In the genomic region with DNA sequence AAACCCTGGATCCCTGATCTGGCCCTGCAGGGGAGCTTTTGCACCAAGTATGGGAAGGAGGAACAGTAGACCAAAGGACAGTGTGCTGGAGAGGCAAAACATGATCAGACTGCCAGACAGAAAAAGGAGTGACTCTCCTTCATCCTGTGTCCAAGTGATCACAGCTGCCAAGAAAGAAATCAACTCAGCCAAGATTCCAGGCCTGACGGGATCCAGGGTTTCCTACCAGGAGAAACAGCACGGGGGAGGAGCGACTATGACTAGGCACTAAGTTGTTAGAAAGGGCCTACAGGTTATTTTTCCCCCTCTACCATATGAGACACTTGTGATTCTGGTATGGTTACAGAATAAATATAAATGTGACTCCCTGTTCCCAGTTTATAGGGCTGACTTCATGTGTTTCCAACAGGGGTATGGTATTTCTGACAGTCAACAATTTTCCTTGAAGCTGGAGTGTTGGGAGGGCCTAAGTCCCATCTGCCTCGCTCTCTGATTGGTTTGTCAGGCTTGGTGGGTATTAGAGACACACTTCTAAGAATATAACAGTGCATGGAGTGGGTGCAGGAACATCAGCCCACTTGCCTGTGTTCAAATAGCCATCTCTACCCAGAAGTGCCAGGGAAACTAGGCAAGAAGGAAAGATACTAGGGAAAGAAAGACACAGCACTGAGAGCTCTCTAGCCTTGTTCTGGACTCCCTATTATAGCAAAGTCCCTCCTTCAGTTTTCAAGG, we compare ENCODE assay signal across 10 mouse cellular contexts.
DNase-seq lines count a peak whose midpoint lies in the region; ATAC-seq and TF ChIP-seq lines count a peak whose summit lies in the region.
"Had no signal": no experiment of that assay in that cellular context is flagged by ENCODE, and none has a peak within 500 bp of the region (broad histone marks: within the 10 kb centered on the region; RNA-seq: fewer than 3 reads in every experiment).

No protein-coding gene starts in this region.

- H3K27ac ChIP-seq in heart, embryonic 12.5 days (ENCODE audit: poor library complexity, severe bottlenecking): no peak overlapping the region
- no peak overlapping the region for H3K27ac ChIP-seq in intestine, postnatal 0 days (ENCODE audit: low read depth, low read length)
- H3K27ac ChIP-seq: hindbrain, embryonic 12.5 days; macrophage; neural tube, embryonic 12.5 days had no signal

- no peaks in the 10 kb centered on the region for H3K9me3 ChIP-seq in heart, embryonic 12.5 days (replicated peaks)
- no peaks in the 10 kb centered on the region for H3K9me3 ChIP-seq in intestine, postnatal 0 days (ENCODE audit: control insufficient read depth)
- H3K9me3 ChIP-seq: hindbrain, embryonic 12.5 days; neural tube, embryonic 12.5 days had no signal

- WGBS in heart, embryonic 12.5 days: 53% methylated on average over 4 of the region's 4 CpGs
- 79% methylated on average over 4 of the region's 4 CpGs for WGBS in intestine, postnatal 0 days

- no peaks in the 10 kb centered on the region for H3K36me3 ChIP-seq in heart, embryonic 12.5 days
- no peaks in the 10 kb centered on the region for H3K36me3 ChIP-seq in intestine, postnatal 0 days (ENCODE audit: control insufficient read depth, insufficient read depth)
- H3K36me3 ChIP-seq: hindbrain, embryonic 12.5 days; neural tube, embryonic 12.5 days had no signal

- no peak for ATAC-seq in heart, embryonic 12.5 days (ENCODE audit: insufficient number of reproducible peaks, low FRiP score)
- ATAC-seq in intestine, postnatal 0 days: no peak

- peaks cover 24% of the 10 kb centered on the region for H3K4me1 ChIP-seq in heart, embryonic 12.5 days (replicated peaks)
- H3K4me1 ChIP-seq in intestine, postnatal 0 days (replicated peaks; ENCODE audit: control insufficient read depth, insufficient read depth, low read length): no peaks in the 10 kb centered on the region

- TF ChIP-seq CTCF in intestine, postnatal 0 days (IDR thresholded peaks at IDR 0.05; ENCODE audit: low read depth): no peak

- peak; percentile 71 for DNase-seq in heart, adult 8-10 months (ENCODE audit: low spot score)
- DNase-seq in urinary bladder, postnatal 14 days (ENCODE audit: low spot score): peak; percentile 18
- DNase-seq in urinary bladder, postnatal 10 days (ENCODE audit: low spot score): no peak
- DNase-seq in heart, postnatal 10 days: peak; percentile 49 to 56
- no peak for DNase-seq in ovary, postnatal 14 days (ENCODE audit: low spot score)

- no peak overlapping the region for H3K4me2 ChIP-seq in heart, embryonic 12.5 days
- H3K4me2 ChIP-seq in intestine, postnatal 0 days (replicated peaks; ENCODE audit: low read depth): no peak overlapping the region
- H3K4me2 ChIP-seq: hindbrain, embryonic 12.5 days; neural tube, embryonic 12.5 days had no signal

- H3K27me3 ChIP-seq in heart, embryonic 12.5 days (replicated peaks): no peaks in the 10 kb centered on the region
- no peaks in the 10 kb centered on the region for H3K27me3 ChIP-seq in intestine, postnatal 0 days (replicated peaks; ENCODE audit: control insufficient read depth, insufficient read depth, low read length)
- H3K27me3 ChIP-seq: hindbrain, embryonic 12.5 days; neural tube, embryonic 12.5 days had no signal

- no peak overlapping the region for H3K9ac ChIP-seq in heart, embryonic 12.5 days
- H3K9ac ChIP-seq in intestine, postnatal 0 days (ENCODE audit: low read depth, low read length): no peak overlapping the region
- H3K9ac ChIP-seq: hindbrain, embryonic 12.5 days; neural tube, embryonic 12.5 days had no signal

- intact Hi-C loops in heart, postnatal 10 days (cut with DNase I): no loop called here

- H3K4me3 ChIP-seq in heart, embryonic 12.5 days: no peak overlapping the region
- H3K4me3 ChIP-seq in intestine, postnatal 0 days (ENCODE audit: low read depth, low read length): no peak overlapping the region
- H3K4me3 ChIP-seq: hindbrain, embryonic 12.5 days; neural tube, embryonic 12.5 days had no signal

Comparison
In these comparisons a context has a peak if more than half of its experiments do, and no peak if none do; other contexts are left out.
1. DNase-seq: peak in heart, adult 8-10 months (single experiment), urinary bladder, postnatal 14 days (single experiment) and heart, postnatal 10 days (2 of 2); none in urinary bladder, postnatal 10 days (single experiment) and ovary, postnatal 14 days (single experiment).